Mouse (Mus musculus) kidney, adult 11 months (tissue): ENCODE measurements at regions not wholly inside any gene's neighbourhood (a gene's known extent, or its start where the extent isn't known, plus 50 kb on each side); places are given as distances from the start of the nearest gene placed in this dataset.

Experiments used
- DNase-seq: peaks from one replicate; pipeline ENCODE4 v3.0.0; 2022

DNA sequence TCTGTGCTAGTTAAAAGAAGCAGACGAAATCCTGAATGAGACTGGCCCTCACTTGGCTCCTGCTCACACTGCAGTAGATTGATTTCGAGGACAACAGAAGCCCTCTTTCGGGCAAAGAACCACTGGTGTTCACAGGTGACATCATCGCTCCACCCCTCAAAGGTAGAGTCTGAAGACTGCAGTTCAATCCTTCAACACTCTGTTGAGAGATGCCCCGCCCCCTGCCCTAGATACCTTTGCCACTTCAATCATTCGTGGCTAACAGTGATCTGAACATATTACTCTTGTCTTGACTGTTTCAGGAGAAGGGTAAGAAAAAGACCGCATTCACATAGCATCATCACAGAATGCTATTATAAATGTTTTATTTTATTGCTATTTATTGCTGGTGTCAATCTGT lies 205.5 kb upstream of the Gadl1 start:
- DNase-seq = no peak

DNA sequence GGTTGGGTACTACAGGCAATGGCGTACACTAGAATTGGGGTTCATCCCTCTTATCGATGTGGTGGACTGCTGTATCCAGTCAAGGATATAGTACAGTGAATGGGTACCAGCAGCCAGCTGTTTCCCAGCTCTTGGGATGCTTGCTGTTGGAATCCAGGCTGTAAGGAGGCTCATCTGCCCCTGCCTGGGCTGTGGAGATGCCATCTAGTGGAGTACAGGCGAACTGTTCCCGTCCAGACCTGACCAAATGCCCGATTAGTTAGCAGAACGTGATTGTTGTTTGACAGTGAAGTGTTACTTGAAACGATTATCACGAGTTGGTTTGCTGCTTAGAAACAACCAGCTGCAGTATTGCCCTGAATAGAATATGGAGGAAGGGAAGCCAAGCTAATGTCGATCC lies 205.0 kb upstream of the Gadl1 start:
- DNase-seq = peak; percentile 21

DNA sequence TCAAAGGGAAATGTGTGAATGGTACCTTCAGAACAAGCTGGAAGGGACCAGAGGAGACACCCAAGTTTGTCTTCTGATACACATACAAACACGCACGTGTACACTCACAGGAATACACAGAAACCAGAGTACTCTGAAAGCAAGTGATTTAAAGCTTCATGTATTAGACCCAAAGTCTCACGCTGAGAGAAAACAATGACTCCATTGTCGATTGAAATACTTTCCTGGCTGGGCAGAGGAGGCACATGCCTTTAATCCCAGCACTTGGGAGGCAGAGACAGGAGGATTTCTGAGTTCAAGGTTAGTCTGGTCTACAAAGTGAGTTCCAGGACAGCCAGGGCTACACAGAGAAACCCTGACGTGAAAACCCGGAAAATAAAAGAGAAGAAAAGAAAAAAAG lies 203.5 kb upstream of the Gadl1 start:
- DNase-seq = no peak

DNA sequence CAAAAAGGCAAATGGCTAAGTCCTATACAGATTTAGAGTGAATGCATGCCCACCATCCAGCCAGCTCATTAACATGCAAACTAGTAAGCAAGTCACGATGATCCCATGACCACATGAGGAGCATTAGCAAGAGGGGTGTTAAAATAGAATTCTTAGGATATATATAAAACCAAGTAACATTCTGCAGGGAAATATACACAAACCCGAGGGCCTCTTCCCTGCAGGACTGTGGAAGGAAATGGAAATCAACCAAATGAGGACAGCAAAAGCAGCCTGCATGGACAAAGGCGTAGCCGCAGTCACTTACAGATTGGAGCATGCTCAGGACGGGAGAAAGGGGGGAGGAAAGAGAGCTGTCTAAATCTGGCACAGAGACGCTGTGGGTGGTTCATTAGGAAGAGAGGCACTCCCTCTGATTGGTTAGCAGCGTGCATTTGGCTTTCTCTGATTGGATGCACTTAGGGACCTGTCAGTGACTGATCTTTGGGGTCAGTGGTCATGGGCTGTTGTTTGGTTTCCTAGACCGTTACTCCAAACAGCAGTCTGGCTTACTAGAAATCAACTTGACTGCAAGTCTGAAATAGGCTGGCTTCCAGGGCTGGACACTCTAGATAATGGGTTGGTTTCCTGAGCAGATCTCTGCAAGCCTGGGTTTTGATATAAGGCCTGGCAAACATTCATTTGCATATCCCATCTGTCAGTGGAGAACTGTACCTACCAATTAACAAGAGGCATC lies 200.9 kb upstream of the Gadl1 start:
- peak; percentile 49 for DNase-seq

DNA sequence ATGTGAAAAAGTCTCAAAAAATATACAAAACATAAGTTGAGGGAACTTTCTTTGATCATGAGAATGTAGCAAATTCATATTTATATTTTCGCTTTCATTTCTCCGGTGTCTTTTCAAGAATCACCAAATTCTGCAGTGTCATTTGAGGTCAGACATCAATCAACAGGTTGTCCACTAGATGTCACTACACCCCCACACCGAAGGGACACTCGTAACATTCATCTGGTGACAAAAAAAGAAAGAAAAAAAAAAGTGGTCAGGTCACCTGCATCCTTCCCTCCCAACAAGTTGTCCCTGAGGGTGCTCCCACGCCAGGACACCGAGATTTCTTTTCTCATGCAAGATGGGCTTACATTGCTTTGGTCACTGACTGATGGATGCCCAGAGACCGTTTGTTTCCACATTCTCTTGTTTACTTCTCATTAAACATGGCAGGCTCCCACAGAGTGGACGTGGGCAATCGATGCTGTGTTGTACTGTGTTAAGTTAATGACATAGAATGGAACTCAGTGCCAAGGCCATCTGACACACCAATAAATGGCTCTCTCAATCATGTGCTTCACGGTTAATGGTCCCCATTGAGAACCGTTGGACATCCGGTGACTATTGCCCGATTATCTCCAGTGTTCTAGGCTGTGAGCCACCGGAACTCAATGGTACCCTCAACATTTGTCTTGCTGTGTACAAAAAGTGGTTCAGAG lies 199.1 kb upstream of the Gadl1 start:
- no peak for DNase-seq

DNA sequence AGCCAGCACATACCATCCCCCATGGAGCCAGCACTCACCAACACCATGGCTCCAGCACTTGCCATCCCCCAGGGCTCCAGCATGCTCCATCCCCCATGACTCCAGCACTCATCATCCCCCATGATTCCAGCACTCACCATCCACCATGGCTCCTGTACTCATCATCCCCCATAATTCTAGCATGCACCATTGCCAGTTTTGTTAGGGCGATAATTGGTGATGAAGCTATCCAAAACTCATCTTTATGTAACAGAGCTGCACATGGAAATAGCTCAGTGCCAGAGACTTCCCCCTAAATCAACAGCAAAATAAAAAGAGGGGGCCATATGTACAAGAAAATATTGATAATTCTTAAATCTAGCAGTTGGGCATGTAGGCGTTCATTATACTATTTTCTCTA lies 188.9 kb upstream of the Gadl1 start:
- no peak for DNase-seq

DNA sequence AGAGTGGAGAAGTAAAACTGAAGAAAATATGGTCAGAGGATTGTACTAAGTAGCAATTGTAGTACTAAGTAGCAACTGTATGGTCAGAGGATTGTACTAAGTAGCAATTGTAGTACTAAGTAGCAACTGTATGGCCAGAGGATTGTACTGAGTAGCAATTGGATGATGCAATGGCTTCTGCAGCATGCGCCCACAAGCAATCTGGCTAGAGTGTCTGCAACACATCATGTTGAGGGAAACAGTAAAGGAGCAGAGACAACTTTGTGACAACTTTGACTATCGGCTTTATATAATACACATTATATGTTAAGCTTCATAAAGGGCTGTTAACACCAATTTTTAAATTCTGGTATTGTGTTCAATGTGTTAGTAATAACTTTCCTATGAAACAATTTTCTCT lies 188.4 kb upstream of the Gadl1 start:
- no peak for DNase-seq

DNA sequence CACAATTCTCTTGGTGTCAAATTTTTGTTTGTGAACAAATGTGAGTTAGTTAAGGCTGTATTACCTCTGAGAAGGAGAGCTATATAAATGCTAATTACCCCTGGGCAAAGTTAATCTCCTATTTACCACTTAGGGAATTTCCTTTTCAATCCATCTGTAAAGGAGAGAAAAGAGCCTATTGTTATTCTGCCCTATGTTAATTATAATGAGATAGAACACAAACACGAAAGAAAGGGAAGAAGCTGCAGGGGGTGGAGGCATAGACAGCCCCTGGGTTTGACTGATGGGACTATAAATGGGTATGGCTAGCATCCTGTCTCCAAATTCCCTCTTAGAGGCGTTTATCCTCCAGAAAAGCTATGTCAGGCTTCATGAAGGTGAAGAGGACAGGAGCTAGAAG lies 185.2 kb upstream of the Gadl1 start:
- DNase-seq = no peak

DNA sequence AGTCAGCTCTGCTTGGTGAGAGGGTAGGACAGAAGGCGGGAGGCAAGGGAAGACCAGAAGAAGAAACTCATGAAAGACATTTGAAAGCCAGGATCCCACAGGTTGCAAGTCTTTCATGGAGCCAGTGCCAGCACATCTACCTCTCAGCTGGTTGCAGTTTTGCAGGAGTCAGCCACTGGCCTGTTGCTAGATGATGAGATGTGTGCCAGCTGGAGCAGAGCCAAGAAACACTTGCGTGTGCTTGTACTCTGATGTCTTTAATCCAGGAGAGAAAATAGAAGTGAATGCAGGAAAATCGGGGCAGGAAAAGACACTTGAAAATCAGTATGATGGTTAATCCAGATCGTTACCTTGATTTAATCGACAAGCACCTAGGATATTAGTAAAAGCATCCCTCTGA lies 181.9 kb upstream of the Gadl1 start:
- no peak for DNase-seq

DNA sequence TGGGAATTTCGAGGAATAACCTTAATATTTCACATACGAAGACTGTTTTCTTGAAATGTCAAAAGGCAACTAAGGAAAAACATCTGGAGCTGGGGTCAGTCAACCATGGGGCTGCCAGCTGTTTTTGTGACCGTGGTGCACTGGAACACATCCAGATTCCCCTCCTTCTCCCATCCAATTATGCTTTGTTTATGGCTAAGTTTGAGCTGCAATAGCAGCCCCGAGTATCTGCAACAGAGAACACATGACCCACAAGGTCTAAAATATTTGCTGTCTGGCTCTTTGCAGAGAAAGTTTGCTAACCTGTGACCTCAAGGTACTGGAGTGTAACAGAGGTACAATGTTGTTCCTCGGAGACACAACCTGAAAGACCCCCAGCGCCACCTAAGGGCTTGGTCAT lies 177.7 kb upstream of the Gadl1 start:
- no peak for DNase-seq

DNA sequence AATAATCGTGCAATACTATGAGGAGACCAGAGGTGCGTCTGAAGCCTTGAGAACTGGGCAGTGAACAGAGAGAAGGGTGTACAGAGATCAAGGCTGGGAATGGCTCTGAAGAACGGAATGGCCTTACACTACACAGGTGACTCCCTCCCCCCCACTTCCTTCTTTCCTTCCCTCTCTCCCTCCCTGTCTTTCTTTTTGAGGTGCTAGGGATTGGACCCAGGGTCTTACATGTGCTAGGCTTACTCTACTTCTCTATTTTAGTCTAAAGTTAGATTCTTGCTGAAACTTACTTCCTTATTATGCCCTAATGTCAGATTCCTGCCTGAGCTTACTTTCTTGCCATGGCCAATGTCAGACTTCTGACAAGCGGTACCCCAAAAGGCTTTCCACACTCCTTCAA lies 176.2 kb upstream of the Gadl1 start:
- DNase-seq = no peak

DNA sequence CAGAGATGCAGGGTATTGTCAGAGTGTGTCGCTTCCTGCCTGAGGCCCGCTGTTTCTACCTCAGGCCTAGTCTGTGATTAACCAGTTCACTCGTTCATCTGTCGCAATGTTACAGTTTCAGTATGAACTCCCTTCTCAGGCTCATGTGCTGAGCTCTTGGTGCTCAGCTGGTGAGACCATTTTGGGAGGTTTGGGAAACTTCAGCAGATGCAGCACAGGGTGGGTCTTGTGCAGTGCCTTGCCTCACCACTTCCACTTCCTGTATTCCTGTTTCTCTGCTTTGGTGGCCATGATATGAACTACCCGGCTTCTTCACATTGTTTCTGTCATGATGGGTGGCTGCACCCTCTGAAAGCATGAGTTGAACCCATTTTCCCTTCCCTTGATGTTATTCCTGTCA lies 169.3 kb upstream of the Gadl1 start:
- DNase-seq = no peak

DNA sequence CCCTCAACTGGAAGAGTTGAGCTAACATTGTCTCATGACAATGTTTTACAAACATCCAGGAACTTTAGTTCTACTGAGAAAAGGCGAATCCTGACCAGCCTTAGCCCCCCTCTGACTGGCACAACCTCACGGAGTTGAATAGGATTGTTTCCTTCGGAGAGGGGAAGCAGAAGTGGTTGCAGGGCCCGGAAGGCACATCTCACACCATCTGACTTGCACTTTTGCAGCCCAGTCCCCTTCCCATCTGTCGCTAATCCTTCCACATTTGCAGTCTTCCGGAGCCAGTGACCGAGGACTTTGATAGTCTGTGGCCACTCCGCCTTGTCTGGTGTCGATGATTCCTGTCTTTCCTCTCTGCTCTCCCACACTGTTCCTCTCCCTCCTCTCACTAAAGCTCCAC lies 162.8 kb upstream of the Gadl1 start:
- DNase-seq = no peak

DNA sequence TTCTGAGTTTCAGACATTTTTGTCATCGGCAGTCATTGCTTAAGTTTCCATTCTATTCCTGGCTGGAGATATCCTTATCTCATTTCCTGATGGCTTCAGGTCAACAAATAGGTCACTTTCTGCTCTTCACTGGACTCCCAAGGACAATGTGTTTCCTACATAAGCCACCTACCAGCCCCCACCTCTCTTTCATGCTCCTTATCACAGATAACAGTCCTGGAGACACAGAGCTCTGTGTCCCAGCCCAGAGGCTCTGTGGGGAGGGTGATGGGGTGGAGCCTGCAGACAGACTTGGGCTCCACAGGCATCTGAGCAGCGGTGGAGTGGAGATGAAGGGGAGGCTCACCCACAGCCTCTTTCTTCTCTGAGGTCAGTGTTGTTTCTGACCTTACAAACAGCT lies 148.8 kb upstream of the Gadl1 start:
- peak; percentile 5 for DNase-seq

DNA sequence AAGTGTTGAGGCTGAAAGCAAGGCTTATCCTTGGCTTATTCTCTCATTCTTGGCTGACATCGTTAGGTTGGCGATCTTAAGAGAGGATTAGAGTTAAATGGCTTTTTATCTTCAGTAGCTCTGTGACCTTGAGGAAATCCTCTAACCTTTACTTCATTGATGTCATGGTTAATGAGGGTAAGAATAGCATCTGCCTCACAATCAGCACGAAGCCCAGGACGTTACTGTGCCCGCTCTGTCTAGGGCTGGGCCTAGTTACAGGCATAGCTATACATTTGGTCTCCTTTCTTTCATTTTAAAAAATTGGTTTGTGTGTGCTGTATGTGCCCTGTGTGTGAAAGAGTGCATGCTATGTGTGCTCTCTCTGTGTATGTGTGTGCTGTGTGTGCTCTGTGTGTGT lies 145.1 kb upstream of the Gadl1 start:
- DNase-seq = no peak

DNA sequence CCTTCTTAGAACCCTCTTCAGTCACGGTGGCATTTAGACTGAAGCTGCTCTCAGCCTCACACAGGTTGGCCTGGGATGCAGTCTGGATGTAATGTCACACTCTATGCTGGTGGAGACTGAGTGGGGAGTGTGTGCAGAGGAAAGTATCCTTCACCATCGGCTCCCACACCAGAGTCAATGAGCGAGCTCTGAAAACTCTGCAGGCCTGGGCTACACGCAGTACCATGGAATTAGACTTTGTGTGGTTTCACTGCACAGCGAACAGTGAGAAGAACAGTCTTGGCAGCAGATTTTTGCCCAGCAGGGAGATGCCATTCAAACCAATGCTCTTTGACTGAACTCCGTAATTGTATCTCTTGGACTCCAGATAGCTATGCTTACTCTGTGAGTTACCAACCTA lies 142.8 kb upstream of the Gadl1 start:
- DNase-seq = no peak

DNA sequence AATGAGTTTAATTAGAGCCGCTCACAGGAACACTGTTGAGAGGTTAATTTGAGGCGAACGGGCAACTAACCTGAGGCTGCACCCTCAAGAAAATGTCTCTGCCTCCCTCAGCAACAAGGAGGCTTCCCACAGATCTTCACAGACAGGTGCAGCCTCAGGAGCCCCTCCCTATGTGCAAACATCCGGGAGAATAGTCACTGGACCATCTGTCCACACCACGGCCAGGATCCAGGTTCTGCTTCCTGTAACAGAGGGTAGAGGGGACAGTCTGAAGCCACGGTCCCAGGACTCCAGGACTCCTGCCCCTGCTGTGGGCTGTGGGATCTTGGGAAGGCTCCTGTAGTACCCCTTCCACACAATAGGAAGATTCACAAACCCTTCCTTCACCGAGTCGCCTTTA lies 134.1 kb upstream of the Gadl1 start:
- DNase-seq = no peak

DNA sequence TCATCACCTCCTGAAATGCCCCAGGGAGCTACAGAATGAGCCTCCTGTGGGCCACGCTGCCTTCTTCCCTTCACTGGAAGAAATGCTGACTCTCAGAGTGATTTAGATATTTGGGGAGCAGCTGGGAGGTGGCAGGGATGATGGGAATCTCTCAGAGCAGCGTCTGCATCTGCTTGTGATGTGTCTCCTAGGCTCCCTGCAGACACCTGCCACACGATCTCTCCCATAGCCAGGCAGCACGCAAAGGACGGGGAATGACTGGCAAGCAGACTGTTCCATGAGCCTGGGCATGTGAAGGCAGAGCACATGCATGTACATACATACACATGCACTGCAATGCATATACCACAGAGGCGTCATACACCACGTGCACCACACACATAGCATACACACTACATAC lies 133.4 kb upstream of the Gadl1 start:
- no peak for DNase-seq

DNA sequence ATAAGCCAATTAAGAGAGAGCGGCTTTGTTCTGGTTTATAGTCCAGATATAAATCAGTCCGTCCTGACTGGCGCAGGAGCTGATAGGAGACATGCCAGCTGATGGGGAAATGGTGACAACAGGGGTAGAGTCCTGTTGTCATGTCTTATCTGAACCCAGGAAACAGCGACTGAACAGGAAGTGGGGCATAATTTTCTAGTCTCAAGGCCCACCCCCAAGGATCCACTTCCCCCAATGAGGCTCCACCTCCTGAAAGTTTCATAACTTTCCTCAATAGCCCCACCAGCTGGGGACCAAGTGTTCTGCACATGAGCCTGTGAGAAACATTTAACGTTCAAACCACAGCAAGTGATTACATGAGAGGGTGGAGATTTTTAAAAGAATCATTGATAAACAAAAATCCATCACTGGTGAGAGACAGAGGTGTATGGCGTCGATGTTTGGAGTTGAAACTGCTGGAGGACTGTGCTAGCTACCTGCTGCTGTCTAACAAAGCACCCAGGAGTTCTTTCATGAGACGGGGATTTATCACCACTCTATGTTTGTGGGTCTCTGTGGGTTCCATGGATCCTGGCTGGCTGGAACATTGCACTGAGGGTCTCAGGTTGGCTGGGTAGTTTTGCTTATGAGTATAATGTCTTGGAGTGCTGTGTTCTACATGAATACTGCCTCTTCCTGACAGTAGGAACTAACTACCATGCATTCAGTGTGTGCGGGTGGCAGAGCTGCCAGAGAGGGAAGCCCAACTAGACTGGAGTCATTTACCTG lies 132.0 kb upstream of the Gadl1 start:
- no peak for DNase-seq

DNA sequence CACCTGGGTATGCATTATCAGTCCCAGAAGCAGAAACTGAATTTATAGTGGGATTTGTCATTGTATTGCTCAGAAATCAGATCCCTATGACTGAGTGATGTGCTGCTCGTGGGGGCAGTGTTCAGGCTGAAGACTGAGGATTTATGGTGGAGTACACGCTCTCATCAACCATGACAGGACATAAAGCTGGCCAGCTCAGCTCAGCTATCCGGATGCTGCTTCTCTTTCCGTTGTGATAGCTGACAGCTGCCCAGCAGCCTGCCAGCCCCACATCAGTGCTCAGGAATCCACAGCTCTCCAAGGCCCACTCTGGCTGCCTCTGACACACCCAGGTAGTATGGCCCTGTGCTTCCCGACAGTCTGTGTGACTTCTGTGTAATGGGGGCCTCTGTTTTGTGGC lies 130.4 kb upstream of the Gadl1 start:
- DNase-seq = no peak

DNA sequence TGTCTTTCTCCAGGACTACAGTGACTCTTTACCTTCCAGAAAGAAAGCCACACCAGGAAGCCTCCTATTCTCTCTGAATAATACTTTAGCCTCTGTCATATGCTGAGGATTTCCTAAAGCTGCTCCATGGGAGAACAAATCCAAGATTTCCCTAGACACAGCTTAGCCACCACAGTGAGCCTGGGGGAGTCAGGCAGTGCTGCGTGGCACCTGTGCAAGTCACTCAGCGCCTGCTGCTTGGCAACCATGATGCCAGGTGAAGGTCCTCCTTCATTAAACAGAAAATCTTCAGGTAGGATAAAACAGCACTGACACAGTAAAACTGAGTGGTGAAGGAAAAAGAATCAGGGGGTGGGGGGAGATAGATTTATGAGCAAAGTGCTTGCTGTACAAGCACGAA lies 109.9 kb upstream of the Gadl1 start:
- DNase-seq = no peak

DNA sequence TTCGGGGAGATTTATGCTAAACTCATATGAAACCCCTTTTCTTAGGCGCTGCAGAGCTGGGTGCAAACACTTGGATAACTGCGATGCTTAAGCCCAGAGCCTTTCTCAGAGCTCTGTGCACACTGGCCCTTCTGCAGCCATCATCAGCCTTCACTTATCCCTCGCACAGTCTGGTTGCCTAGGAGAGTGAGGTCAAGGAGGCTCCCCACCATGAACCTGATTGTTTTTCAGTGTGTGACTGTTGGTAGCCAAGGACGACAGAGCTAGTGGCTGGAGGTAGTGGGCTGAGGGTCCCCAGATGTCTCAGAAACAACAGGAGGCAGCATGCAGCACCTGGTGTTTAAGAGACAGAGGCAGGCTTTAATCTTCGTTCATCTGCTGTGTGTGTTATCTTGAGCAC lies 108.6 kb upstream of the Gadl1 start:
- no peak for DNase-seq

DNA sequence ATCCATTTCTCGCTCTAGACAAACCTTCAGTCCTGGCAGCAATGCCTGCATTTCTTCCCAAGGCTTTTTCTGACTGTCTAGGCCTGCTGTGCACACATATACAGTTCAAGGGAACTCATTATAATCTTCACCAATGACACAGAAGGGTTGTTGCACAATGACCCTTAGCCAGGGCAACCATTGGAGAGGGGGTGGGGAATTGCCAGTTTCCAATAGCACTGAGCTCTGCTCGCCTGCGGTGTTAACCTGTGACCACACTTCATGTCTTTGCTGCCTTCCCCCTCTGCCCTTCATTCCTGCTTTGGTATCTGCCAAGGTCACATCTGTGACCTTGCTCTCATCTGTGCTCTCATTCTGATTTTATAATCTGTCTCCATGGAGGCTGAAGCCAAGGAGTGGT lies 106.2 kb upstream of the Gadl1 start:
- no peak for DNase-seq

DNA sequence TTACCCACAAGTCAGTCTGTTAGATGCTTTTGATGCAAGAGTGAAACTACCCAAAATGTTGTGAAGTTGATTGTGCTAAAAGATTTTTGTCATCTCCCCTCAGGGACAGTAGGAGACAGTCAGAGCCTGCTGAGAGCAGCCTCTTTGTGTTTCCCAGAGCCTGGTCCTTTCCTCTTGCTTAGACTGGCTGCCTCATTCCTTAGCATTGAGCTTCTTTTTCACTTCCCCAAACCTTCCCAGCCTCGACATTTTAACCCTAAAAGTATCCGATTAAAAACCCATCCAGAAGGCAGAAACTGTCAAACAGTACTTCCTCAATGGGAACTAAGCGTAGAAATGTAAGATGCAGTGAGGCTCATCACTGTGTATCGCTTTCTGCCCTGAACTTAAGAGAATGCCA lies 104.0 kb upstream of the Gadl1 start:
- no peak for DNase-seq
